Mouse (Mus musculus) cerebellum, adult (tissue): ENCODE results near the gene Surf1.
"Not testable (repeated sequence)": the region's sequence is repeated elsewhere in the genome, so short reads cannot be mapped to it uniquely, and the experiment has no call there.

Source experiments
- ATAC-seq: cut with Nextera tagmentation; 2 replicates; pipeline ENCODE4 v1.9.2; 2017; ENCODE audit warnings: mild to moderate bottlenecking, moderate library complexity, mixed read lengths; ENCODE audit not compliant: insufficient number of reproducible peaks, low FRiP score, low TSS enrichment

The Surf1 gene

DNA sequence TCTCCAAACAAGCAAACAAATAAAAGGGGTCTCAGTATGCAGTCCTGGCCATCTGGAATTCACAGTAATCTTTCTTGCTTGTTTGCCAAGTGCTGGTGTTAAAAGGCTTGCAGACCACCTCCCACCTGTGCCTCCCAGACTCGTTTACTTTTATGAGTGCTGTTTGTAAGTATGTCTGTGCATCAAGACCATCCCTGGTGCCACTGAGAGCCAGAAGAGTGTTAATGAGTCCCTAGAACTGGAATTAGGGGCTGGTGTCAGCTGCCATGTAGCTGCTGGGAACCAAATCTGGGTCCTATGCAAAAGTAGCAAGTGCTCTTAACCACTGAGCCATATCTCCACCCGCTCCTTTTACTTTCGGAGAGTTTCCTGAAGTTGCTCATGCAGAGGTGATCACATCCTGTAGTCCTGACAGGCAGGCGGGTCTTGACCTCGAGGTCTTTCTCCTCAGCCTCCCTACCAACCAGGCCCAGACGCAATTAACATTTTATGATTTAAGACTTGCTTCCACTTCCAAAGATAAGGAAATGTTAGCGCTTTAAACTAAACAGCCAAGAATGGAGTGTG, 14.4 kb downstream of the Surf1 start:
- ATAC-seq: no peak

DNA sequence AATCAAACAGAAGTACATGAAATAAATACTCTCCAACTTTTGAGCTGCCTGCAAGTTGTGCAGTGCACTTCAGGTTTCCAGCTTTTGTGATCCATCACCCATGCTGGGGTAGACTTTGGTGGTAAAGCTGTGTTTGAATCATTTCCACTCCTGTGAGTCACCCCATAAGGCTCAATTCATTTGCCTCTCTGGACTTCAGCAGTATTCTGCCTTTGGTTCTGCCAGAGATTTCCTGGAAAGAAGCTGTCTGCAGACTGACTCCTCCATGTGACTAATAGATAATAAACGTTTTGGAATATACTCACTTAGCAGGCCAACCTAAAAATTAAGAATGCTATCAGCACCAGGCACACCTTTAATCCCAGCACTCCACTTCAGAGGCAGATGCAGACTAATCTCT, 15.6 kb downstream of the Surf1 start:
- ATAC-seq: no peak

DNA sequence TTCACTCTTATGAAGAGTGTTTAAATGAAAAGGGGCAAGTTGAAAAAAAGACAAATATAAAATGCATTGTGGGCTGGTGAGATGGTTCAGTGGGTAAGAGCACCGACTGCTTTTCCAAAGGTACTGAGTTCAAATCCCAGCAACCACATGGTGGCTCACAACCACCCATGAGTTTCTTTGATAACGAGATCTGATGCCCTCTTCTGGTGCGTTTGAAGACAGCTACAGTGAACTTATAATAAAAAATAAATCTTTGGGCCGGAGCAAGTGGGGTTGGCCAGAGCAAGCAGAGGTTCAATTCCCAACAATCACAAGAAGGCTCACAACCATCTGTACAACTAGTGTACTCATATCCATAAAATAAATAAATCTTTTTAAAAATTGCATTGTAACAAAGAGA, 20.4 kb downstream of the Surf1 start:
- ATAC-seq: no peak

DNA sequence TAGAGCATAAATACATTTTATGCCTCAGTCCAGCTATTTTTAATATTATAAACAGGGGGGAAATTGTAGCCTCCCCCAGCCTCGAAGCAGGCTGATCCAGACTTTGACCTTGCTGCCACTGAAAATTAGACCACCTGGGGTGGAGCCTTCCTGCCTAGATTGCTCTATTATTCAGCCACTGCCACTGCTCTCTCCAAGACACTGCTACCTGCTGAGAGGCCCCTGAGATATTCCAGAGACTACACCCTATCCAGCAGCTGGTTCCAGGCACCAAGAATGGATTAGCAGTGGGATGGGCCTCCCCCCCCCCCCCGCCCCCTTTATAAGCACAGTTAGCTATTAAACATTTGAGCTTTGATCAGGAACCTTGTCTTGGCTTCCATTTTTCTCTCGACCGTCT, 30.2 kb downstream of the Surf1 start:
- ATAC-seq: not testable (repeated sequence)

DNA sequence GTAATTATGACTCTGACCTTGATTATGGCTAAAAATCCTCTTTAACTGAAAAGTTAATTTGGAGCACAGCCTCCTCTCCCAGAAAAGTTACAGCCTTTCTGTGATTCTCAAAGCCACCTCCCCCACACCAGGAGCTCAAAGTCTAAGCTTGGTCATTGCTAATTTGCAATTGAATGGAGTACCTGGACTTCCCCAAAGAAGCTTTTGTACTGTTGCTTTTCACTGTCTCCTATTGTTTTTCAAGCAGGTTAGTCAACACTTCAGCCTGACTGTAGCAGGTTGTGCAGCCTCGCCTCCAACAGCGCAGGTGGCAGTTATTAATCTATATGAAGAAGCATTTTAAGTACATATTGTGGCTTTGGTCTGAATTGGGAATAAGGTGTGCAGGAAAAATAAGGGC, 30.8 kb downstream of the Surf1 start:
- ATAC-seq: not testable (repeated sequence)

DNA sequence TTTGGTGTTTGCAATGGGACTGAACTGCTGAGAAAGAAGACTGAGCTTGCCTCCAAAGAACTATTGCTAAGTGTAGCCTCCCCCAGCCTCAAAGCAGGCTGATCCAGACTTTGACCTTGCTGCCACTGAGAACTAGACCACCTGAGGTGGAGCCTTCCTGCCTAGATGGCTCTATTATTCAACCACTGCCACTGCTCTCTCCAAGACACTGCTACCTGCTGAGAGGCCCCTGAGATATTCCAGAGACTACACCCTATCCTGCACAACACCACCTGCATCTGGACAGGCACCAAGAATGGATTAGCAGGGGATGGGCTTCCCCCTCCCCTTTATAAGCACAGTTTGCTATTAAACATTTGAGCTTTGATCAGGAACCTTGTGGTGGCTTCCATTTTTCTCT, 37.8 kb downstream of the Surf1 start:
- ATAC-seq: no peak

DNA sequence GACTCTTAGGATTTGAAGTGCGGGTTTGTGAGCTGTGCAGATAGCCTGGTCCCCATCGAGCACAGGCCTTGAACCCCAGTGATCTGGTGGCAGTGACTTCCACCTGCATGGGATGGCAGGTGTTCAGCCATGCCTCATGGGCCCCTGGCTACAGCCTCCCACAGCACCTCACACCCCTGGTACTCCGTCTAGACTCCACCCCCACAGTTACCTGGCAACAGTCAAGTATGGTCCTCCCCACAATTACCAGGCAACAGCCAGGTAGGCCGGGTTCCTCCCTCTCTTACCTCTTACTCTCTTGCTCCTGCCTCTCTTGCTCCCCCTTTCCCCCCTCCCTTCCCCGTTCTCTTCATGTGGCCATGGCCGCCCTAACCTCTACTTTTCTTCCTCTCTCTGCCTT, 45.7 kb downstream of the Surf1 start:
- no peak for ATAC-seq

DNA sequence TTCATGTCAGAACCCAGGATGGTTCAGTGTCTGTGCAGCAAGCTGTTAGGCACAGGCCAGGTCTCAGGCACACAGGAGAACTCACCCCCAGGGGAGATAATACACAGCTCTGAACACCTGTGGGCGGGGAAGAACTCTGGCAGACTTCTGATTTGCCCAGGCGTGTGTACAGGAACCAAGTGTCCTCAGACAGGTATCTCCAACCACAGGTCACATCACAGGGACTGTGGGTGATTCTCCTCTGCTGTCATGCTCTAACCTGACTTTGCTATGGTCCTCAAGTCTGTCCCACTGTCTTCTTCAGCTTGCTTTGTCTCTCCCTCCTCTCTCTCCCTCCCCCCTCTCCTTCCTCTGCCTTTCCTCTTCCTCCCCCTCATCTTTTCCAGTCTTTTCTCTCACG, 51.5 kb downstream of the Surf1 start, which contains the start of gene Abo:
Gene Abo, minus strand, starts transcription at position 101 of the 400 bp plus-strand sequence.
- ATAC-seq: no peak
